Mouse (Mus musculus) forebrain, embryonic 12.5 days (tissue): Measurements from ENCODE around the gene Gm21852. TPM values are rescaled to one million over a fixed set of nuclear protein-coding genes. Genes with fewer than 3 reads are reported as not detected.
"Not testable (repeated sequence)": the region's sequence is repeated elsewhere in the genome, so short reads cannot be mapped to it uniquely, and the experiment has no call there.

ENCODE experiments used
- ATAC-seq: fragments of 200-750 bp; cut with Nextera tagmentation; 2 replicates; pipeline ENCODE4 v1.8.0; 2017; ENCODE audit warnings: moderate TSS enrichment; ENCODE audit not compliant: low FRiP score
- H3K27ac ChIP-seq: fragments of 300-500 bp; sonication (generic); 2 replicates; pipeline ENCODE4 v1.5.1; 2016; ENCODE audit warnings: mild to moderate bottlenecking
- H3K27me3 ChIP-seq: fragments of 300-500 bp; sonication (generic); 2 replicates; pipeline ENCODE4 v1.6.1; 2016; ENCODE audit warnings: mild to moderate bottlenecking
- H3K36me3 ChIP-seq: fragments of 300-500 bp; sonication (generic); replicated peaks from 2 replicates; pipeline ENCODE4 v1.6.1; 2016; ENCODE audit warnings: mild to moderate bottlenecking
- H3K4me1 ChIP-seq: fragments of 300-500 bp; sonication (generic); 2 replicates; pipeline ENCODE4 v1.6.1; 2016
- H3K4me2 ChIP-seq: fragments of 300-500 bp; sonication (generic); 2 replicates; pipeline ENCODE4 v1.6.1; 2016; ENCODE audit warnings: mild to moderate bottlenecking, moderate library complexity
- H3K4me3 ChIP-seq: fragments of 300-500 bp; sonication (generic); replicated peaks from 2 replicates; pipeline ENCODE4 v1.5.1; 2016; ENCODE audit warnings: mild to moderate bottlenecking
- H3K9ac ChIP-seq: fragments of 300-500 bp; sonication (generic); 2 replicates; pipeline ENCODE4 v1.6.1; 2016; ENCODE audit warnings: mild to moderate bottlenecking
- H3K9me3 ChIP-seq: fragments of 300-500 bp; sonication (generic); 2 replicates; pipeline ENCODE4 v1.6.1; 2016
- WGBS: fragments of 180-500 bp; shearing (Covaris S2); methylation state at CpG from one replicate; pipeline ENCODE4 v1.1.7; 2016; 5-methylcytosine and 5-hydroxymethylcytosine counted together
- microRNA-seq: library from miRNA; unstranded; fragments of <30 nt; microRNA quantifications from one replicate; pipeline ENCODE4, GENCODE M21; 2017
- polyA plus RNA-seq: library from polyadenylated mRNA; unstranded; fragments of >200 nt; fragmentation: Nextera tagmentation; extraction: Ambion mirVana; gene quantifications from 2 replicates; pipeline ENCODE4 v1.2.1, GENCODE M21; 2016

Gene Gm21852
- not detected in 2 replicates for polyA plus RNA-seq

DNA sequence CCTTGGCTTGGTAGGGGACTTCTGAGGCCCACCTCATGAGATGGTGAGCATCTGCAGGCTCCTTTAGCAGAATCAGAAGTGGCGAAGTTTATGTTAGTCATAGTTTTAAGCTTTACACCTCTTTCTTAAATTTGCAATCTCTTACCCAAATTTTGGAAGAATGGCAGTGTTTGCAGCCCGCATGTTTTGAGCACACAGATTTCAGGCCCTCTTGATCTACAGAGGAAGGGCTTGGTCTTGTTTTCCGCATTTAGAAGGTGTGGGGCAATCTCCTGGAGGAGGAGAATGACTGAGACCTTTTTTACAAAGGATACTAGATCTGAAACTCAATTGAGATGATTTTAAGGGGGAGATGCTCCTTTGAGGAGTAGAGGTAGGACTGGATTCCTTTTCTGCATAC, at the start of gene Gm21852:
Gene Gm21852, minus strand, starts transcription at position 101 of the 400 bp plus-strand sequence.
- not testable (repeated sequence) for H3K4me2 ChIP-seq, H3K36me3 ChIP-seq, H3K4me3 ChIP-seq, H3K27me3 ChIP-seq, H3K27ac ChIP-seq, H3K4me1 ChIP-seq, H3K9me3 ChIP-seq, H3K9ac ChIP-seq, ATAC-seq
- no CpG with 5 or more reads among the region's 3 CpGs for WGBS

Small RNA genes lying within 50 kb of the gene (microRNA-seq; reads per million reads assigned to microRNA genes)
- gene Gm27466, result not detected
- not detected for gene Gm28018

Other genes starting within 250 kb of the Gm21852 start
- gene Gm21797, start 123.8 kb upstream of the Gm21852 start, polyA plus RNA-seq, result not detected in 2 replicates
- gene Gm20795, start 152.9 kb upstream of the Gm21852 start, polyA plus RNA-seq, result not detected in 2 replicates